Mouse (Mus musculus): ENCODE data around the gene Treh. TPM values are rescaled to one million over a fixed set of nuclear protein-coding genes. Genes with fewer than 3 reads are reported as not detected.

Treh gene
- polyA plus RNA-seq, 2 experiments: not detected

DNA sequence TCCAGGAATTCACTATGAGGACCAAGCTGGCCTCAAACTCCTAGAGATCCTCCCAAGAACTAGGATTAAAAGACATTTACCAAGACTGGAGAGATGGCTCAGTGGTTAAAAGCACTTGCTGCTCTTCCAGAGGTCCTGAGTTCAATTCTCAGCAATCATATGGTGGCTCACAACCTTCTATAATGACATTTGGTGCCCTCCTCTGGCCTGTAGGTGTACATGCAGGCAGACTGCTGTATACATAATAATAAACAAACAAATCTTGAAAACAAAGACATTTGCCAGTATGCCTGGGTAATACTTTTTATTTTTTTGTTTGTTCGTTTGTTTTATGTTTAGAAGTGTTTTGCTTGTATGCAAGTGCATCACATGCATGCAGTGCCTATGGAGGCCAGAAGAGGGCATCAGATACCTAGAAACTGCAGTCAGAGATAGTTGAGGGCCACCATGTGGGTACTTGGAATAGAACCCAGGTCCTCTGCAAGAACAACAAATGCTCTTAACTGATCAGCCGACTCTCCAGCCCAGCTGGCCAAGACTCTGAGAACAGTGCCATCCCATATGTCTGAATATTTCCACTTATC is 5.3 kb downstream of the Treh start:
- Histone ChIP-seq H3K4me3 (replicated peaks; ENCODE audit: low read length) (no peak overlapping the region), H3K36me3 (ENCODE audit: control insufficient read depth, insufficient read depth, low read length) (no peaks in the 10 kb centered on the region), H3K4me1 (ENCODE audit: control insufficient read depth, insufficient read depth, low read length) (no peaks in the 10 kb centered on the region), H3K9me3 (ENCODE audit: control insufficient read depth, low read length) (no peaks in the 10 kb centered on the region), H3K4me2 (replicated peaks; ENCODE audit: low read depth, low read length, severe bottlenecking) (no peak overlapping the region), H3K27me3 (ENCODE audit: control insufficient read depth, insufficient read depth, low read length) (no peaks in the 10 kb centered on the region), H3K9ac (ENCODE audit: low read depth, low read length, severe bottlenecking) (no peak overlapping the region), H3K27ac (replicated peaks; ENCODE audit: low read depth, low read length) (no peak overlapping the region)
- no peak for ATAC-seq (ENCODE audit: low FRiP score, low read depth)
- WGBS: 91% methylated on average over 2 of the region's 2 CpGs
- DNase-seq (ENCODE audit: low spot score): no peak
- TF ChIP-seq POLR2A (IDR thresholded peaks at IDR 0.05; ENCODE audit: borderline replicate concordance, extremely low read depth, insufficient read depth, insufficient read length): no peak

DNA sequence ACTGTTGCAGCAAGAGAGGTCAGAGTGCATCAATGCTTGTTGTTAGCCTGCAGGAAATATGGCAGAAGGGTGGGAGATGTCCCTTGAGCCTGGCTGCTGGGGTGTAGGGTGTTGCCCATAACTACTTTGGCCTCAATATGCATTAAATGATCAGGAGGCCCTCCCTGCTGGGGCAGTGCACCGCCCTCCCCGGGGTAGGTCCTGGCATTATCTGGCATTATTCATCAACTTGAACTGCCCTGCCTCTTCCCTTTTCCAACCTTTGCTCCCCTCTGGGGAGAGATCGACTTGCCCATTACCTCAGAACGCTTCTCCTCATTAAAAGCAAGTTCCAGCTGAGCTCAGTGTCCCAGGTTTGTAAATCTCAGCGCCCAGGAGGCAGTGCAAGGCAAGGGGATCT is 6.5 kb downstream of the Treh start:
- DNase-seq (ENCODE audit: low spot score) (no peak), ATAC-seq (ENCODE audit: low FRiP score, low read depth) (no peak)
- TF ChIP-seq POLR2A (IDR thresholded peaks at IDR 0.05; ENCODE audit: borderline replicate concordance, extremely low read depth, insufficient read depth, insufficient read length): no peak
- Histone ChIP-seq H3K4me3 (replicated peaks; ENCODE audit: low read length) (no peak overlapping the region), H3K9me3 (ENCODE audit: control insufficient read depth, low read length) (no peaks in the 10 kb centered on the region), H3K27me3 (ENCODE audit: control insufficient read depth, insufficient read depth, low read length) (no peaks in the 10 kb centered on the region), H3K27ac (replicated peaks; ENCODE audit: low read depth, low read length) (no peak overlapping the region), H3K4me2 (replicated peaks; ENCODE audit: low read depth, low read length, severe bottlenecking) (no peak overlapping the region), H3K4me1 (ENCODE audit: control insufficient read depth, insufficient read depth, low read length) (no peaks in the 10 kb centered on the region), H3K36me3 (ENCODE audit: control insufficient read depth, insufficient read depth, low read length) (no peaks in the 10 kb centered on the region), H3K9ac (ENCODE audit: low read depth, low read length, severe bottlenecking) (no peak overlapping the region)
- 69% methylated on average over 5 of the region's 5 CpGs for WGBS

DNA sequence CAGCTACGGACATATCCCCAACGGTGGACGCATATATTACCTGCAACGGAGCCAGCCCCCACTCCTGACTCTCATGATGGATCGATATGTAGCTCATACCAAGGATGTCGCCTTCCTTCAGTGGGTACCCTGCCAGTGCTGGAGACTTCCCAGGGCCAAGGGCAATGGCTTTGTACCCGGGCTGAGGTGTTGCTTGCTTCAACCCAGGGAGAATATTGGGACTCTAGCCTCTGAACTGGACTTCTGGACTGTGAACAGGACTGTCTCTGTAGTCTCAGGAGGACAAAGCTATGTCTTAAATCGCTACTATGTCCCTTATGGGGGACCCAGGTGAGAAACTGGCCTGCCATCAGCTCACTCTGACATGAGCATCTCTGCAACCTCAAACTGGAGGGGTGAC is 10.0 kb downstream of the Treh start:
- Histone ChIP-seq H3K9me3 (ENCODE audit: control insufficient read depth, low read length) (no peaks in the 10 kb centered on the region), H3K4me3 (replicated peaks; ENCODE audit: low read length) (no peak overlapping the region), H3K9ac (ENCODE audit: low read depth, low read length, severe bottlenecking) (no peak overlapping the region), H3K4me2 (replicated peaks; ENCODE audit: low read depth, low read length, severe bottlenecking) (no peak overlapping the region), H3K27ac (replicated peaks; ENCODE audit: low read depth, low read length) (no peak overlapping the region), H3K27me3 (ENCODE audit: control insufficient read depth, insufficient read depth, low read length) (no peaks in the 10 kb centered on the region), H3K4me1 (ENCODE audit: control insufficient read depth, insufficient read depth, low read length) (no peaks in the 10 kb centered on the region), H3K36me3 (ENCODE audit: control insufficient read depth, insufficient read depth, low read length) (peaks cover 21% of the 10 kb centered on the region)
- ATAC-seq (ENCODE audit: low FRiP score, low read depth) (no peak), DNase-seq (ENCODE audit: low spot score) (no peak)
- no peak for TF ChIP-seq POLR2A (IDR thresholded peaks at IDR 0.05; ENCODE audit: borderline replicate concordance, extremely low read depth, insufficient read depth, insufficient read length)
- 85% methylated on average over 8 of the region's 8 CpGs for WGBS

DNA sequence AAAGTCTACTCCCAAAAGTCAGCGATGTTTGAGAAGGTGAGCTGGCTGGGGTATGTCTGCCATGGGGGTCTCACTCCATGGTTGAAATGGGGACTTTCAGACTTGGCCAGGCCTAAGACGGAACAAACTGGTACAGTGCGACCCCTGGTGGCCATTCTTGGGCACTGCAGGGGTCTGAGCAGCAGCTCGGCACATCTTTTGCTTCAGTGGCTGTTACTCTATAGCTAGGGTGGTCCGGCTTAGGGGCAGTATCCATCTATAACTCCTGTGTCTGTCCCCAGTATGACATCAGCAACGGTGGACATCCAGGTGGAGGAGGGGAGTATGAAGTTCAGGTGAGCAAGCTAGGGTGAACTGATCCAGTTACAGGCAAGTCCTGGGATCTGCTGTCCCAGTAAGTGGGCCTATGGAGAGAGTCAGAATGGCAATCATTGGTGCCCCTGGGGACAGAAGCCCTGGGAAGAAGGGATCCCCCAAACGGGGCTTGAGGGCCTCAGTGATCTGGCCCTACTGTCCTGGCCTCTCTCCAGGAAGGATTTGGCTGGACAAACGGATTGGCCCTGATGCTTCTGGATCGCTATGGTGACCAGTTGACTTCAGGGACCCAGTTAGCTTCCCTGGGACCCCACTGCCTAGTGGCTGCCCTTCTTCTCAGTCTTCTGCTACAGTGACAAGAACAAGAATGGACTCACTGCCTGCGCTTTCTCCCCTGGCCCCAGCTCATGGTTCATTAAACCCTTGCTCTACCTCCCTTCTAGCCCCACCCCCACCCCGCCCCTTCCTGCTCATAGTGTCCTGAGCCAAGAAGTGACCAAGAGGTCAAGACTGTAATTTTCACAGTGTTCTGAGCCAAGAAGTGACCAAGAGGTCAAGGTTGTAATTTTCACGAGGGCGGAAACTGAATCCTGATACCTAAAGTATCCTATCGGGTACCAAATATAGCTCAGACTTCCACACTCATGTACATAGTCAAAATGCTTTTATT is 12.6 kb downstream of the Treh start:
- 41% methylated on average over 14 of the region's 14 CpGs for WGBS
- Histone ChIP-seq H3K27ac (replicated peaks; ENCODE audit: low read depth, low read length) (no peak overlapping the region), H3K36me3 (ENCODE audit: control insufficient read depth, insufficient read depth, low read length) (peaks cover 42% of the 10 kb centered on the region), H3K27me3 (ENCODE audit: control insufficient read depth, insufficient read depth, low read length) (no peaks in the 10 kb centered on the region), H3K4me2 (replicated peaks; ENCODE audit: low read depth, low read length, severe bottlenecking) (no peak overlapping the region), H3K4me3 (replicated peaks; ENCODE audit: low read length) (no peak overlapping the region), H3K9me3 (ENCODE audit: control insufficient read depth, low read length) (no peaks in the 10 kb centered on the region), H3K9ac (ENCODE audit: low read depth, low read length, severe bottlenecking) (no peak overlapping the region), H3K4me1 (ENCODE audit: control insufficient read depth, insufficient read depth, low read length) (no peaks in the 10 kb centered on the region)
- TF ChIP-seq POLR2A (IDR thresholded peaks at IDR 0.05; ENCODE audit: borderline replicate concordance, extremely low read depth, insufficient read depth, insufficient read length): peak; percentile 16; the same call in 1 of the 2 replicates
- DNase-seq (ENCODE audit: low spot score) (peak; percentile 74), ATAC-seq (ENCODE audit: low FRiP score, low read depth) (peak; percentile 79; the same call in 1 of the 2 replicates)

DNA sequence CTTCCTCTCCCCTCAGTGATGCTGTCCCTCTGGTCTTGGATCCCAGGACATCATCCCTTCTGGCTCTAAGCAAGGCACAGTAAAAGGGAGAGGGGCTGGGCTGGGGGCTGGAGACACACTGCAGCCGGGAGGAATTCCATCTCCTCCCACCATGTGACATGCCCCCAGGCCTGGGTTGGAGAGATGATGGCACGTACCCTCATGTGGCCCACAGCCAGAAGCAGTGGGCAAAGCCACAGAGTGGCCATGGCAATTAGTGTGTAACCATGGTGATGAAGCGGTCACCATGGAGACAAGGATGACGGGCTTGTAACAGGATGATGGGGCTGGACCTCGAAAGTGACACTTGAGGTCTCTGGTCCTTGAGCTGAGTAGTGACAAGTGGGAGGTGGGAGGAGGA is 13.6 kb downstream of the Treh start:
- Histone ChIP-seq H3K9me3 (ENCODE audit: control insufficient read depth, low read length) (no peaks in the 10 kb centered on the region), H3K27ac (replicated peaks; ENCODE audit: low read depth, low read length) (no peak overlapping the region), H3K36me3 (ENCODE audit: control insufficient read depth, insufficient read depth, low read length) (peaks cover 49% of the 10 kb centered on the region), H3K4me2 (replicated peaks; ENCODE audit: low read depth, low read length, severe bottlenecking) (no peak overlapping the region), H3K27me3 (ENCODE audit: control insufficient read depth, insufficient read depth, low read length) (no peaks in the 10 kb centered on the region), H3K4me3 (replicated peaks; ENCODE audit: low read length) (no peak overlapping the region), H3K9ac (ENCODE audit: low read depth, low read length, severe bottlenecking) (no peak overlapping the region), H3K4me1 (ENCODE audit: control insufficient read depth, insufficient read depth, low read length) (no peaks in the 10 kb centered on the region)
- DNase-seq (ENCODE audit: low spot score) (no peak), ATAC-seq (ENCODE audit: low FRiP score, low read depth) (no peak)
- TF ChIP-seq POLR2A (IDR thresholded peaks at IDR 0.05; ENCODE audit: borderline replicate concordance, extremely low read depth, insufficient read depth, insufficient read length): no peak
- WGBS: 61% methylated on average over 5 of the region's 5 CpGs
